Mouse (Mus musculus) ovary, adult 18-20 months (tissue): ENCODE results near the gene Ahcyl2.

Experiments
- DNase-seq: peaks from one replicate; pipeline ENCODE4 v3.0.0; 2022; ENCODE audit warnings: low spot score, mixed read lengths

Gene Ahcyl2

GRCm38 (mm10) chr6:29853213-29853899 is 85.5 kb downstream of the Ahcyl2 start:
- peak; percentile 51 for DNase-seq

GRCm38 (mm10) chr6:29853900-29854390 is 86.1 kb downstream of the Ahcyl2 start:
- no peak for DNase-seq

- peak; percentile 35 for DNase-seq
Observed at GRCm38 (mm10) chr6:29858619-29859018, 90.8 kb downstream of the Ahcyl2 start.

GRCm38 (mm10) chr6:29859344-29859743 is 91.5 kb downstream of the Ahcyl2 start:
- DNase-seq, result no peak

GRCm38 (mm10) chr6:29860238-29860637 is 92.4 kb downstream of the Ahcyl2 start:
- no peak for DNase-seq

GRCm38 (mm10) chr6:29864926-29865325 is 97.1 kb downstream of the Ahcyl2 start:
- DNase-seq, result no peak

GRCm38 (mm10) chr6:29866935-29867724 is 99.3 kb downstream of the Ahcyl2 start:
- peak; percentile 15 for DNase-seq

GRCm38 (mm10) chr6:29868341-29868895 is 100.6 kb downstream of the Ahcyl2 start:
- DNase-seq, result no peak

- no peak for DNase-seq
Observed at GRCm38 (mm10) chr6:29873654-29874053, 105.8 kb downstream of the Ahcyl2 start.

GRCm38 (mm10) chr6:29875576-29875975 is 107.8 kb downstream of the Ahcyl2 start:
- no peak for DNase-seq

- DNase-seq, result peak; percentile 8
Observed at GRCm38 (mm10) chr6:29876782-29877181, 109.0 kb downstream of the Ahcyl2 start.

GRCm38 (mm10) chr6:29879579-29879978 is 111.8 kb downstream of the Ahcyl2 start:
- no peak for DNase-seq

- DNase-seq, result no peak
Observed at GRCm38 (mm10) chr6:29880796-29881195, 113.0 kb downstream of the Ahcyl2 start.

GRCm38 (mm10) chr6:29881936-29882335 is 114.1 kb downstream of the Ahcyl2 start:
- no peak for DNase-seq

- no peak for DNase-seq
Observed at GRCm38 (mm10) chr6:29882870-29883269, 115.1 kb downstream of the Ahcyl2 start.

GRCm38 (mm10) chr6:29891151-29891550 is 123.3 kb downstream of the Ahcyl2 start:
- no peak for DNase-seq

GRCm38 (mm10) chr6:29896976-29897375 is 129.2 kb downstream of the Ahcyl2 start:
- DNase-seq, result no peak

- no peak for DNase-seq
Observed at GRCm38 (mm10) chr6:29901450-29901849, 133.6 kb downstream of the Ahcyl2 start.

- no peak for DNase-seq
Observed at GRCm38 (mm10) chr6:29902256-29902655, 134.4 kb downstream of the Ahcyl2 start.

GRCm38 (mm10) chr6:29903343-29903914 is 135.6 kb downstream of the Ahcyl2 start:
- no peak for DNase-seq

GRCm38 (mm10) chr6:29904281-29904680 is 136.5 kb downstream of the Ahcyl2 start:
- no peak for DNase-seq

- DNase-seq, result no peak
Observed at GRCm38 (mm10) chr6:29910631-29911030, 142.8 kb downstream of the Ahcyl2 start.

GRCm38 (mm10) chr6:29913673-29914072 is 145.9 kb downstream of the Ahcyl2 start:
- no peak for DNase-seq
